Mouse (Mus musculus) left cerebral cortex, adult 18-20 months (tissue): Measurements from ENCODE around the gene Uhrf1bp1. TPM values are rescaled to one million over a fixed set of nuclear protein-coding genes. Genes with fewer than 3 reads are reported as not detected.
A peak's percentile ranks its signal among the peaks of the same experiment; 100 is the strongest.

ENCODE experiments used
- DNase-seq, 2 experiments: peaks; one replicate each; pipeline ENCODE4 v3.0.0; 2021 to 2022; ENCODE audit warnings: low spot score in 2 of 2, mixed read lengths in 1 of 2
- total RNA-seq, 2 experiments: library from RNA; stranded (reverse); gene quantifications; 2 replicates each; pipeline ENCODE4 v1.2.3; 2021

Uhrf1bp1 gene
- total RNA-seq, 2 experiments from 2014 or later, result 21.3 to 23.3 TPM

DNA sequence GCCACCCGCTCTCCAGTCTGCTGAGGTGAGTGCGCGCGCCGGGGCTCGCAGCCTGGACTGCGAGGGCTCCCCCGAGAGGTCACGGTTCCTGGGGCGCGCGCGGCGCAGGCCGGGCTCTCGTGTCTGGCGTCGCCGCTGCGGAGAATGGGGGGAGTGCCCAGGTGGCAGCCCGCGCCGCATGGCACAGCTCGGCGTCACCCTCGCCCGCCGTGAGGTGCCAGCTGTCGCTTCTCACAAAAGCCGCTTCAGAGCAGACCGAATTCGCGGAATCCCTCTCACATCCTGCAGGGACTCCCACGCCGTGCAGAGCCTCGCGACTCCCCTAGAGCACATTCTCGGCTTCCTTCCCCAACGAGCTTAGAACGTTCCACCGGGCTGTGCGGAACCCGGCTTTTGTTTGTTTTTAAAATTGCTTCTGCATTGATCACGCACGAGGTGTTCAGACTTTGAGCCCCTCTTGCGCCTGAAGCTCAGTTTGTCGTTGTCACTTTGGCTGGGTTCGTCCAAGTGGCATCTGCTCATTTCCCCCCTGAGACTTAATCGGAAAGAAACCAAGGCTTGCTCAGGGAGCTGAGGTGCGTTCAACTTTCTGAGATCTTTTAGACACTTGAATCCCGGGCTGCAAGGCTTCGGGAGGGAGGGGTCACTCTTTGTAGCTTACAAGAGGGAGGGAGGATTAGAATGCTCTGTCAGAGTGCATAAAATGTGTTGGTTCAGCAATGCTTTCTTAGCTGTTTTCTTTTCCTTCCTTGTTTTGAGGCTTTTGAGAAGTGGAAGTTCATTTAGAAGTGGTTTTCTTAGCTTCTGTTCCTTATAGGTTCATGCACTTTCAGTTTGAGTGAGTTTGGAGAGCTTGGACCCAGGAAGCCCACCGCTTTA is 53.6 kb downstream of the Uhrf1bp1 start, which contains the start of gene Taf11:
TSS of gene Taf11 (minus strand) at position 223 of the 879 bp plus-strand sequence.
- peak; percentile 74 to 84 for DNase-seq

DNA sequence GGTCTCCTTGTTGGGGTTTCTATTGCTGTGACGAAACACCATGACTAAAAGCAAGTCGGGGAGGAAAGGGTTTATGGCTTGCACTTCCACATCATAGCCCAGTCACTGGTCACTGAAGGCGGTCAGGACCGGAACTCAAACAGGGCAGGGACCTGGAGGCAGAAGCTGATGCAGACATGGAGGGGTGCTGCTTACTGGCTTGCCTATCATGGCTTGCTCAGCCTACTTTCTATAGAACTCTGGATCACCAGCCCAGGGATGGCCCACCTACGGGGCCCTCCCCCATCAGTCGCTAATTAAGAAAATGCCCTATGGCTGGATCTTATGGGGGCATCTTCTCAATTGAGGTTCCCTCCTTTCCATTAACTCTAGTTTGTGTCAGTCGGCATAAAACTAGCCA is 55.1 kb downstream of the Uhrf1bp1 start:
- DNase-seq, result no peak

DNA sequence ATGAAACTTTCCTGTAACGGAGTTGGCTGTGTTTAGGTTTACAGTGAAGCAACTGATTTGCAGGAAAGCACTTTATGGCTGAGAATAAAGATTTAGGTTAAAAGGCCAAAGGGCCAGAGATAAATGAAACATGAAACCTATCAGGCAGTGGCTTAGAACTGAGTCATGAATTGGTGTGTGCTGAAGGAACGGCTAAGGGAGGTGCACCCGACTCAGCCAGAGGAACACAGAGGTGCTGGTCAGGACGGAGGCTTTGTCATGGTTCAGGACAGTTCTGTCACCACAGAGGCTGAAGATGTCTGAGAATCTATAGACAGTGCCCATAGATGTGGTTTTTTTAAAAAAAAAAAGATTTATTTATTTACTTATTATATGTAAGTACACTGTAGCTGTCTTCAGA is 58.5 kb downstream of the Uhrf1bp1 start:
- DNase-seq, result no peak

DNA sequence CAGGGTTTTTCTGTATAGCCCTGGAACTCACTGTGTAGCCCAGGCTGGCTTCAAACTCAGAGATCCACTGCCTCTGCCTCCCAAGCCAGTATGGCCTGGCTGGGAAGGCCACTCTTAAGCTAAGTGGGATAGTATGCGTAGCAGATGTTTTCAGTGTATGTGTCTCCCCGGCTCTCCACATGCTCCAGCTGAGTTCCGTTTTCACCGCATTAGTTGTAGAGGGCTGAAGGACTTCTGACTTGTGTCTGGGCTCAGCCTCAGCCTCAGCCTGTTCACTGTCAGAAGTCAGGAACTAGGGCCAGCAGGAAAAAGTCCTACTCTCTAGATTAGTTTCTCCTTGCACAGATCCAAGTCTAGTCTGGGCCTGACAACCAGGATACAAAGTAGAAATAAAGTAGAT is 60.1 kb downstream of the Uhrf1bp1 start:
- no peak for DNase-seq

DNA sequence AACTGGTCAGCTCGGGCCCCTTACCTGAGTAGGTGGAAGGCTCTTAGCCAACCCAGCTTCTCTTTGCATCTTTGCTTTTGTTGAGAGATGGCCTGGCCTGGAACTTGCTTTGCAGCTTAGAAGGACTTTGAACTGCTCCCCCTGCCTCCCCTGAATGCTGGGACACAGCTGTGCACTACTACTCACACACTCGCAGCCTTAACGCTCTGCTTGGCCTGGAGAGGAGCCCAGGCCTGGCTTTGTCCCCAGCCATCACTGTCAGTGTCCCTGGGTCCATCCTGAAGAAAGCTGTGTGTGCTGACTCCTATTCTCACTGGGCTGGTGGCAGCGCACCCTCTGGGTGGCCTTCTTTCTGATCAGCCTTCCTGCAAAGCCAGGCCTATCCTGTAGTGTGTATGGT is 64.4 kb downstream of the Uhrf1bp1 start:
- DNase-seq, result no peak

DNA sequence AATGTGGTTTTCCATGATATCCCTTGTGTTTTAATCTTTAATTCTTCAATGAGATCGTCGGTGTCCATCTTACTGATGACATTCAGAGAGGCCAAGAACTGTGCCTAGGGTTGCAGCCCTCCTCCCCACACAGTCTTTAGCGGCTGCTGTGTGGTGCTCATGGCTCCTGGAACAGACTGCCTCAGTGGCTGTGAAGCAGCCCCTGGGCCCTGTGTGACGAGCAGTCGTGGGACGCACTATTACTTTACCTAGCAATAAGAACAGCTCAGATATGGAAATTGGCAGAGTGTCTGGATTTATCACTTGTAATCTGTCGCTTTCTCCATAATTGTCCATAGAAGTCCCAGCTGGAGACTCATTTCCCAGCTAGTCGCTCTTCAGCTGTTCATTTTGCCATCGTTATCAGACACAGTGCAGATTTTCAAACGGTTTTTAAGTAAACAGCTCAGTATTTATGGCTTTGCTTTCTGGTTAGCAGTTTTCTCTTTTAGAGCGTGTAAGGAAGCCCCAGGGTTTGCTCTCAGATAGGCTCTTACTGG is 66.0 kb downstream of the Uhrf1bp1 start:
- no peak for DNase-seq

DNA sequence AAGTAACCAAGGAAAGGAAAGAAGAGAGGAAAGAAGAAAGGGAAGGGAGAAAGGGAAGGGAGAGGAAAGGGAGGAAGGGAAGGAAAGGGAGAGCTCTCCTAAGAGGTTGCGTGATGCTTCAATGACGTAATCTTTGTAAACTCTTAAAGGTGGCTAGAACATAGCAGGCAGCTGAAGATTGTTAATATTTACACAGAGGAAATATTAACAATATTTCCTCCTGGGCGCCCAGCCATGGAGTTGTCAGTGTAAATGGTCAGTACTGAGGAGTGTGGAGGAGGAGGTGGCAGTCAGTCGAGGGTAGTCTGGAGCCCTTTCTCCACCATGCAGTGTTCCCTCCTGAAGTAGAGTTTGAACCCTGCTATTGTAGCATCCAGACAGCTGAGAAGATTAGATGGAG is 68.8 kb downstream of the Uhrf1bp1 start:
- DNase-seq, result no peak

DNA sequence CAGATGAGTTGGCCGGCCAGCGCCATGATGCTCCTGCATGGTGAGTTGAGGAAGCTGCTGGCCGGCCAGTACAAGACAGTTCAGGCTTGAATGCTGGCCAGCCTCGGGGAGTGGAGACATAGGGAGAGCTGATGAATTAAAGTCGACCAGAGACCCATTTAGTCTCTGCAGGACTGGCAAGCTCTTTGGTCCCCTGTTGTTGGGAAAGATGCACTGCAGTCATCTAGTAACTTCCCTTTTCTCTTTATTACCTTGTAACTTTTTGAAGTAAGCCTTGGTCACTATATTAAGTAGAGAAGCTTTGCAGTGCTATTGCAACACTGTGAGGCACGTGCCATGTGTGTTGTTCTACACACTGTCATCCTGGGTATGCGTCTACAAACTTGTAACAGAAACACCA is 69.3 kb downstream of the Uhrf1bp1 start:
- no peak for DNase-seq

DNA sequence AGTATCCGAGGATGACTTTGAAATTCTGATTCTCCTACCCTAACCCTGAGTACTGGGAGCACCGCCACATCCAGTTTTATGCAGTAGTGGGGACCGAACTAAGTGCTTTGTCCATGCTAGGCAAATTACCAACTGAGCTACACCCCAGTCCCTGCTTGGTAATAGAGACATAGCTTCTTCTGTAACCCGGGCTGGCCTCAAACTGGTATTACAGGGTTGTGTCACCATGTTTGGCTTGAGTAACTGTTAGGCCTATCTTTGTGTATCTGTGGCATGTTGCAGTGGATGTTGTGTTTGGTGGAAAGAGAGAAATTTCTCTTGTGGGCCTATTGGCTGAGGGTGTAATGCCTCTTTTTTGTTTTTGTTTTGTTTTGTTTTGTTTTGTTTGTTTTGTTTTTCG is 74.0 kb downstream of the Uhrf1bp1 start:
- no peak for DNase-seq

DNA sequence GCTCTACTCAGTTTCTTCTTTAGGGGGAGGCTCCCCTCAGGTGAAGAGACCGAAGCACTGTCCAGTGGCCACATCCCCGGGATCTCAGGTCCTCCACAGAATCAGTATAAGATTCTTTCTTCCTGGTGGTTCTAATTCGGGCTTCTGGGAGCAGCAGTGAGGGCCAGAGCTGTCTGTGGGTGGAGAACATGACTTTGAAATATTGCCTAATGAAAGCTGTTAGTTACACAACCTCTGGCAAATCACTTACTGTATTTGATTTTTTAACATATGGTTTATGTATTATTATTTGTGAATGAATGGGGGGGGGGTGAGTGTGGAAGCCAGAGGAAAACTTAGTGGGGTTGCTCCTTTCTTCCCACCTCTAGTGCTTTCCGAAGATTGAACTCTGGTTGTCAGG is 75.6 kb downstream of the Uhrf1bp1 start:
- no peak for DNase-seq

DNA sequence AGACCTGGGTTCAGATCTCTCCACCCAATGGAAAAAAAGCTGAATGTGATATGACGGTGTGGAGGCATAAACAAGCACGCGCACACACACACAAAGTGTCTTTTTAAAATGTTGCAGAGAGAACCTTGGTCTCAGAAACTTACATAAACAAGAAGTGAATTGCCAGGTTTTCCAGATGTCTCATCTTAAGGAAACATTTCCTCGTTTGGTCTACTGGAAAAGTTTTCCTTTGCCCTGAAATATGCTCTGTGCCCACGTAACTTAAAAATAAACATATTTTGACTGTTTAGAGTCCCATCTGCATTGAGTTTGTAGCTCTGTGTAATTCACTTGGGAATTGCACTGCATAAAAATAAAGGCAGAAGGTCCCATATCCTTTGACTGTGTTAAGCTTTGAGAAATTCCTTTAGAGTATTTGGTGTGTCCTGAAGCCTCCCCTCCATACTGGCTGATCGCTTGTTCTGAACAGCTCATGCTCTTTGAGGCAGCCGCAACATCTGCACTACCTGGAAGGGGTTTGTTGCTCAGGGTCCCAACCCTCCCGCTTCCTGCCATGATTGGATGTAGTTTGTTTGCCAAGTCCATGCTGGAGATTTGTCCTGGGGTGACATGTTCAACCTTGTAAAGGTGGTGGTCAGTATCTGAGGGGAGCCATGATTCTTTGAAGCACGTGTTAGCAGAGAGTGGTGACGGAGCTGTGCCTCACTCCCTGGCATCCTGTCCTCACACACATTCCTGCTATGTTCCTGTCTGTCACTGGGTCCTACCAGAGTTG is 78.1 kb downstream of the Uhrf1bp1 start:
- DNase-seq, result no peak

DNA sequence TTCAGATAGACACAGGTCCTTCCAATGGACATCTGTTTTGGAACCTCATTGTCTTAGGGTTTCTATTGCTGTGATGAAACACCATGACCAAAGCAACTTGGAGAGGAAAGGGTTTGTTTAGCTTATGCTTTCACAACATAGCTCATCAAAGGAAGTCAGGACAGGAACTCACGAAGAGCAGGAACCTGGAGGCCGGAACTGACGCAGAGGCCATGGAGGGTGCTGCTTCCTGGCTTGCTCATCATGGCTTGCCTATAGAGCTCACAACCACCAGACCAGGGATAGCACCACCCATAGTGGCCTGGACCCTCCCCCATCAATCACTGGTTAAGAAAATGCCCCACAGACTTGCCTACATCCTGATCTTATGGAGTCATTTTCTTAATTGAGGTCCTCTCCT is 78.8 kb downstream of the Uhrf1bp1 start:
- DNase-seq, result no peak

DNA sequence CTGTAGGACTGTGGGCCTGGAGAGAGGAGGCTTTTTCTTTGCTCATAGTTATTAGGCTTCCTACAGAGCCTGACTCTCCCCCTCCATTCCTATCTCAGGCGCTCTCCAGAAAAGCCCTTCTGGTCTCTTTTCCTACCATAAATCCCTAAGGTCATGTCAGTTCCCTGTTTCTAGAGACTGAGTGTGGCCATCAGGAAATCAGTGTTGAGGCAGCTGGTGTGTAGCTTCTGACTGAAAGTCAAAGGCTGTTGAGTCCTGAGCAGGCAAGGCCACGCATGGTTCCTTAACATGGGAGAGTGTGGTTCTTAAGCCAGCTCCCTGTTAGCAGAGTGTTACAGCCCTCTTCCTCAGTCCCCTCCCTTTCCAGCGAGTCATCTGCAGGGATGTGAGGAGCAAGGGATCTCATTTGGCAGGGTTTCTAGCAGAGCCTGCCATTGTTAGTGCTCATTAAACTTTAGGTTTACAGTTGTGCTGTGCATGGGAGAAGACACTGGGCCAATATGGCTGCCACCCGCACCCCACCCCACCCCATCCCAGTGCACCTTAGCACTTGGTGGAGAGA is 80.9 kb downstream of the Uhrf1bp1 start:
- no peak for DNase-seq

DNA sequence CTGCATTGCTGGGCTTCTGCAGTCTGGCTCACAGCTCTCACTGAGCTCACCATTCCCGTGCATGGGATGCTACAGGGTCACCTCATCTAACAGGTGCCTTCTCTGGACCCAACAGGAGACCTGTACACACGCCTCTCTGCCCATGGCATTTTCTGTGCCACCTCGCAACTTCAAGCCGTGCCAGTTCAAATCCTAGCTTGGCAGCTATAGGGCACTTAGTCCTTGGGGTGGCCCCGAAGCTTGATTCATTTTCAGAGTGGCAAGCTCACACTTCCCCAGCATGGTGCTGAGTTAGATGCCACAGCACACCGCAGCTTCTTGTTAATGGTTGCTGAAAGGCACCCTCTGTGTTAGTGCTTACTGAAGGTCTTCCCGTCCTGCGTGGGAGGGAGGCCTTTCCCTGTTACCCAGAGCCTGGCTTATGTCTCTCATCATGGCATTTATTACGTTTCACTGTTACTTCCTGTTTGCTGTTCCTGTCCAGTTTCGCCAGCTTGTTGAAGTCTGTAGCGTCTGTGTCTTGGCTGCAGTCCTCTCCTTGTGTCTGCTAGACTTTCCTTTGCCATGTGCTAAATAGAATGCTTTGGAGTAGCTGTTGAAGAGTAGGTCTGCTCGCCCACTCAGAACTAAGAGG is 82.0 kb downstream of the Uhrf1bp1 start:
- DNase-seq, result no peak

DNA sequence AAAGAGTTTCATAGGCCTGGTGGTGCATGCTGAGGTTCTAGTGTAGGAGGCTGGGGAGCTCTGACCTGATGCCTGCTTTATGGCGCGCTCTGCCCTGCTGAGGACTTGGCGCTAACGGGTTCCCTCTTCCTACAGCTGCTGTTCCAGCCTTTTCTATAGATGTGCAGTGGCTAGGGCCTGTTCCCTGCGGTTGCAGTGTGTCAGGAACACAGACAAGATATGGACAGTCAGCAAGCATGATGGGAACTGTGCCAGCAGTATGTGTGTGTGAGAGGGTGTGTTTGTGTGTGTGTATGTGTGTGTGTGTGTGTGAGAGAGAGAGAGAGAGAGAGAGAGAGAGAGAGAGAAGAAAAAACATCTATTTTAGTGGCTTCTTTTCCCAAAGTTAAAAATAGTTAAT is 82.8 kb downstream of the Uhrf1bp1 start:
- no peak for DNase-seq

DNA sequence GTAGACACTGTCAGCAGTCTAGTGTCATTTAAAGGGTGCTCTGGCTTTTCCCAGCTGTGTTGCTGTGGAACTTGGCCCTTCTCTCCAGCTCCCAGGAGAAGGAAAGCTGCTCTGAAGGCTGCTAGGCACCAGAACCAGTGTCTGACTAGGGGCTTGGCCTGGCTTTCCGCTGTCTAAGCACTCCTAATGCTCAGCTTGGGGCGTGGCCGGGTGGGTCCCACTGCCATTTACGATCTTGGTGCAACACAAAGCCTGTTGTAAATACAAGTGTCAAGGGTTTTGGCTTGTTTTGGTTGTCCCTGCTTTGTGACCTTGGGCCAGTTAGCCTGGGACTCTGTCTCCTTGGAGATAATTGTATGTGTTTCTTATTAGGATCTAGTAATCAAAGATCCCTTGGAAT is 84.1 kb downstream of the Uhrf1bp1 start:
- DNase-seq, result no peak

DNA sequence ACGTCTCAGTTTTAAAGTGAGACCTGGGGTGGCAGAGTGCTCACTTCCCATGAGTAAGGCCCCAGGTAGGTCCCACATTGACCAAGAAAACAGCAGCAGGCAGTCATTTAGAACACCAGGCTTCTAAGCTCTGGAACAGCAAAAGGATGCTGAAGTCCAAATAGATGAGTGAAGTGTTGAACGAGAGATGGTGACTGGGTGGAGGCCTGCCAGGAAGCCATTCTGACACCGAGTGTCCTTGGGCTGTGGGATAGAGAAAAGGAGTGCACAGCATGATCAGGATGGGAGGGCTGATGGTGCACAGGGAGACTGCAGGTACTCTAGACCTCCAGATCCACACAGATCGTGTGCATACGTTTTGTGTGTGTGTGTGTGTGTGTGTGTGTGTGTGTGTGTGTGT is 84.9 kb downstream of the Uhrf1bp1 start:
- no peak for DNase-seq

DNA sequence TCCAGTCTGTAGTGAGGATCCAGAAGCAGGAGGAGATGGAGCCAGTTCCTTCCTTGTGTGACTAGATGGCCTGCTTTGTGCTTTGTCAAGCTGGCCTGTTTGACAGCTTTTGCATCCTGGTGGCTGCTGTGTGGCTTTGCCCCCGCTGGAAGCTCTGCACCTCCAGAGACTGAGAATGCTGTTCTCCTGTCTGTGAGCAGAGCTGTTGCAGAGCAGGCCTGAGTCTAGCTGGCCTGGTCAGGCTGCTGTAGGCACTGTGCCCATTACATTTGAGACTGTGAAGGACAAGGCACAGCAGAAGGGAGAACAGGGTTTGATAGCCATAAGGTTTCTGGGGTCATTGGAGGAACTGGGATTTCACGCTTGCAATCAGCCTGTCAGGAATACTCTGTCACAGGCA is 85.5 kb downstream of the Uhrf1bp1 start:
- no peak for DNase-seq

DNA sequence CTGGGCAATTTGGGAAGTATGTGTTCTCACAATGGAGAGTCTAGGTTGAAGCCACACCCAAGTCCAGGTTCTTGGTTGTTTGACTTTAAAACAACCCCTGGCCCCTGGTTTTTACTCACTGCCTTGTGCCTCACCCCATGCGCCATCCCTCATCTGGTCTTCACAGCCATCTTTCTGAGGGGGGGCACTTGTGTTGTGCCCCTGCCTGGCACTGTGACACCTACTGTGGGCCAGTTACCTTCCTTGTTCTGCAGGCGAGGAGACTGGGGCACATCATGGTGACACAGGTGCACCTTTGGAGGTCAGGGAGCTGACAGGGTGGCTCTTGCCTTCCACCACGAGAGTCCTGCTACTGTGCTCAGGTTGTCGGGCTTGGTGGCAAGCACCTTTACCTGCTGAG is 85.9 kb downstream of the Uhrf1bp1 start:
- no peak for DNase-seq

DNA sequence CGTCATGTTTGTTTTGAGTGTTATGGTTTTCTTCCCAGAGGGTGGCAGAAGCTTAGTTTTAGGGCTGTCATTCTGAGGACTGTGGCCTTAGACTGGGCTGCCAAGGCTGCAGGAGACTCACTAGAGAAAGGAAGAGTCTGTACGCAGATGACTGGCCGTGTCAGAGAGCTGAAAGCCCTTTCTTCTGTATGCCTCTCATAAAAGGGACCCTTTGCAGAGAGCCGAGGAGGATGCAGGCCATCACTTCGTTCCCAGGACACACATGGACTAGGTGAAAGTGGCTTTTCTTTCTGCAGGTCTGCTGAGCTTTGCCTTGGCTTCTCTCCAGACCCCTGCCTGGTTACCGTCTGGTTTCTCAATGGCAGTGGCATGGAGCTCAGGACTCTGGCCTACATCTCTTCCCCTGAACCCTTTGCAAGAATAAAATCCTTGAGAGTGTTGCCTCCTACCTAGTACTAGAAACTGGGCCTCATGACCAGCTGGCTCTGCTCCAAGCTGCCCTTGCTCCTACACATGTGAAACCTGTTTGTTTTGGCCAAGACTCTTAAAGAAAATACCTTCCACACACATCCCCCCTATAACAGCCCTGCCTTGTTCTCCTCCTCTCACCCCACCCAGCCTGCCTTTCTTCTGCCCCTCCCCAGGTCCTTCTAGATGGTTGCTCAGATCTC is 89.4 kb downstream of the Uhrf1bp1 start:
- no peak for DNase-seq

DNA sequence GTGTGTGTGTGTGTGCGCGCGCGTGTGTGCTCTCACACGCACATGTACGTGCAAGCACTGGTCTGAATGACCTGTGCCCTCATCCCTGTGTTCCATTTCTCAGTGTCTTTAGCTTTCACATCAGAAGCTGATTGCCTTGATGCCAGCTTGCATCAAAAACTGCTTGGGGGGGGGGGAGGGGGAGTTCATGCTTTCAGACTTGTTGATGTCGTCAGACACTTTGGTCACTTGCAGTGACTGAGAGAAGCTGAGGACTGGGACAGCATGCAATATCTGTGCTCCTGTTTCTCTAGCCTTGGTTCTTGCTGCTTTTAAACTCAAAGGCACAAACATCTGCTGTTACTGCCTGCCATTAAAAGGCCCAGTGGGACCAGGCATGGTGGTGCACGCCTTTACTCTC is 90.1 kb downstream of the Uhrf1bp1 start:
- no peak for DNase-seq
